Mouse (Mus musculus) neural tube, embryonic 11.5 days (tissue): Measurements from ENCODE around the gene Jmjd1c. TPM values are rescaled to one million over a fixed set of nuclear protein-coding genes. Genes with fewer than 3 reads are reported as not detected.
"Not testable (repeated sequence)": the region's sequence is repeated elsewhere in the genome, so short reads cannot be mapped to it uniquely, and the experiment has no call there.

Source experiments
- ATAC-seq: fragments of 200-750 bp; cut with Nextera tagmentation; 2 replicates; pipeline ENCODE4 v1.8.0; 2017; ENCODE audit warnings: moderate number of reproducible peaks, mild to moderate bottlenecking, moderate TSS enrichment, moderate library complexity; ENCODE audit not compliant: insufficient read depth, low FRiP score, low TSS enrichment
- DNase-seq: peaks from one replicate; pipeline ENCODE4 v3.0.0-alpha.2; 2015; ENCODE audit warnings: low spot score
- H3K27ac ChIP-seq: fragments of 300-500 bp; sonication (generic); 2 replicates; pipeline ENCODE4 v1.5.1; 2014; ENCODE audit warnings: low read depth, mild to moderate bottlenecking, low read length
- H3K27me3 ChIP-seq: fragments of 300-500 bp; sonication (generic); 2 replicates; pipeline ENCODE4 v1.6.1; 2014; ENCODE audit warnings: mild to moderate bottlenecking, low read length, mixed read lengths; ENCODE audit not compliant: control insufficient read depth, insufficient read depth
- H3K36me3 ChIP-seq: fragments of 300-500 bp; sonication (generic); 2 replicates; pipeline ENCODE4 v1.6.1; 2014; ENCODE audit warnings: mild to moderate bottlenecking, low read length, moderate library complexity, mixed read lengths; ENCODE audit not compliant: control insufficient read depth, insufficient read depth
- H3K4me1 ChIP-seq: fragments of 300-500 bp; sonication (generic); 2 replicates; pipeline ENCODE4 v1.6.1; 2014; ENCODE audit warnings: low read length, mixed read lengths; ENCODE audit not compliant: control insufficient read depth, insufficient read depth
- H3K4me2 ChIP-seq: fragments of 300-500 bp; sonication (generic); 2 replicates; pipeline ENCODE4 v1.6.1; 2014; ENCODE audit warnings: low read depth, mild to moderate bottlenecking, moderate library complexity
- H3K4me3 ChIP-seq: fragments of 300-500 bp; sonication (generic); 2 replicates; pipeline ENCODE4 v1.5.1; 2014; ENCODE audit warnings: low read depth, low read length
- H3K9ac ChIP-seq: fragments of 300-500 bp; sonication (generic); 2 replicates; pipeline ENCODE4 v1.6.1; 2014; ENCODE audit warnings: mild to moderate bottlenecking, low read length
- H3K9me3 ChIP-seq: fragments of 300-500 bp; sonication (generic); 2 replicates; pipeline ENCODE4 v1.6.1; 2016; ENCODE audit warnings: low read length; ENCODE audit not compliant: control insufficient read depth
- WGBS: fragments of 180-500 bp; shearing (Covaris S2); extraction: QIAGEN DNeasy Blood & Tissue Kit; methylation state at CpG from one replicate; pipeline ENCODE4 v1.1.7; 2014; 5-methylcytosine and 5-hydroxymethylcytosine counted together
- polyA plus RNA-seq: library from polyadenylated mRNA; unstranded; fragments of >200 nt; fragmentation: Nextera tagmentation; extraction: Ambion mirVana; gene quantifications from 2 replicates; pipeline ENCODE4 v1.2.1, GENCODE M21; 2014

The Jmjd1c gene
- polyA plus RNA-seq, 1 experiment from 2014 or later = 47.6 TPM

DNA sequence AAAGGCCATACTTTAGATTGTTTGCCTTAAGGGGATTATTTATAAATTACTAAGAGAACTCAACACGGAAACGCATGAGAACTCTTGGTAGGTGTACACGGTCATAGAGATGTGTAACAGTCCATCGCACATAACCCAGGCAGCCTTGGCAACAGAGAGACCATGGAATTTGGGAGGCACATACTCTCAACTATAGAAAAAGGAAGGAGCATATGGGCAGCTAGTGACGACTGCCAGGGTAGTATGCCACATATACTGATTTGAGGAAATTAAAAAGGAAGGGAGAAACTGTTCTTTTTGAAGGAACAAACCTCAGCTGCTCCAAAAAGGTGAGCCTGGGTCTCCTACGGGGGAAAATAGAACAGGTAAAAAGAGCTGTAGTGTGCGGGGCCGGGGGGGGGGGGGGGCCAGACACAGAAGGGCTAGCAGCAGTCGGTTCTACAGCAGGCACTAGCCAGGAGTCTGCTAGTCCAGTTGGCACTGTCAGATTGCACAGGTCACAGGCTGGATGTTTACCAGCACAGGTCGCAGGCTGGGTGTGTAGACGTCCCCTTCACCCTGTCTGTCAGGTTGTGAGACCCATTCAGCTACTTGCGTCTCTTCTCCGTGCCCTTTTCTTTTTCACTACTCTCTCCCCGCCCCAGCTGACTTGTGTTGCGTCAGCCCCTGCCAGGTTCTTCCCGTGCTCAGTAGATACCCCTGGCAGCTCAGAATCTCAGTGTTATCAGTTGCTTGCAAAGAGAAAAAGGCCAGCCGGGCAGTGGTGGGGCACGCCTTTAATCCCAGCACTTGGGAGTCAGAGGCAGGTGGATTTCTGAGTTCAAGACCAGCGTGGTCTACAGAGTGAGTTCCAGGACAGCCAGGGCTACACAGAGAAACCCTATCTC lies 9.6 kb downstream of the Jmjd1c start:
- no peak overlapping the region for H3K4me2 ChIP-seq
- ATAC-seq = no peak
- H3K36me3 ChIP-seq = no peaks in the 10 kb centered on the region
- H3K9ac ChIP-seq = no peak overlapping the region
- peaks cover 51% of the 10 kb centered on the region for H3K4me1 ChIP-seq
- H3K4me3 ChIP-seq = no peak overlapping the region
- no peaks in the 10 kb centered on the region for H3K9me3 ChIP-seq
- no peak overlapping the region for H3K27ac ChIP-seq
- DNase-seq = no peak
- H3K27me3 ChIP-seq = no peaks in the 10 kb centered on the region
- WGBS = 80% methylated on average over 19 of the region's 19 CpGs

DNA sequence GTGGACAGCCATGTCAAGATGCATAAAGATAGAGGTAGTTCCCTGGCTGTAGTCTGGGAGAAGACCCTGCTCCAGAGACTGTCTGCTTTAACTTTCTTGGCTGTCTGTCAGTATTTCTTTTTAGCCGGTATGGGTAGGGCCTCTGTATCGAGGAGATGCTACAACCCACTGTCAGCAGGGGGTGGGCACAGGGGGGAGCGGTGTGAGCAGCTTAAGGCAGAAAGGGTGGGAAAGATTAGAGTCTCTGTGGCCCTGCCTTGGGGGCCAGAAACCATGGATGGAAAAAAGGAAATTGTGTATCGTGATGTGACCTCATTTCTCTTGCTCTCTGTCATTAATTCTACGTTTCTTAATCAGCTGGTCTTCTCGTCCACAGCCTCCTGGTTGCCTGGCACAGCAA lies 10.5 kb downstream of the Jmjd1c start:
- no peak overlapping the region for H3K4me3 ChIP-seq
- DNase-seq (no peak), ATAC-seq (no peak)
- no peak overlapping the region for H3K27ac ChIP-seq
- H3K4me2 ChIP-seq = no peak overlapping the region
- no peaks in the 10 kb centered on the region for H3K27me3 ChIP-seq
- no peak overlapping the region for H3K9ac ChIP-seq
- 71% methylated on average over 6 of the region's 6 CpGs for whole genome bisulfite sequencing
- H3K36me3 ChIP-seq = no peaks in the 10 kb centered on the region
- H3K4me1 ChIP-seq = peaks cover 50% of the 10 kb centered on the region
- H3K9me3 ChIP-seq = no peaks in the 10 kb centered on the region

DNA sequence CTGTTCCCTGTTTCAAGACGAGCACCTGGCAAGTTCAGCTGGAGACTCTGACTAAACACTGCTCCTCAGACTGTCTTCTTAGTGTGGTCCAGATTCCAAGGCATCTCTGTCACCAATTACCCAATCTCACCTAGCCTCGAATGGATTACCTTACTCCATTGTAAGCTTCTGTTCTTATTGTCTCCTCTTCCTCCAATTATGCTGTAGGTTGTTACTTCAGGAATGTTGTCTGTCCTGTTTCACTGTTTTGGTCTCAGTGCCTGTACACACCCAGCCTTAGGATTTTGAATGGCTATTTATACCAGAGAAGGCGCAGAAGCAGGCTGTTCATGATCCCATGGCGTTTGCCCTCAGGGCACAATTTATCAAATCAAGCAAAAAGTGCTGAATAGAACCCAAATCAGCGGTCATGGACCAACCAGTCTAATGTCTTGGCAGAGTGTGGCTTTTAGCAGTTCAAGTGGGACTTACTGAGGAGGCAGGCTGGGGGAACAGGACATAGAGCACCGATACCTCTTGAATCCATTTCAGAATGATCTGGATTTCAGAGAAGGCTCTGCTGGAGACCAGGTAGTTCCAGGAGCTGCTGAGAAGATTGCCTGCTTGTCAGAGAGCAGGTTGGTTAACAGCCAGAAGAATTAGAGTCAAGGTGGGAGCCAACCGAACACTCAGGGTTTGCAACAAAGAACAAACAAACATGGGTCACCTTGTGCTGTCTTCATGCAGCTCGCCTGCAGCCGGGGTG lies 11.3 kb downstream of the Jmjd1c start:
- H3K4me3 ChIP-seq = no peak overlapping the region
- ATAC-seq = no peak
- no peaks in the 10 kb centered on the region for H3K36me3 ChIP-seq
- no peaks in the 10 kb centered on the region for H3K27me3 ChIP-seq
- no peak overlapping the region for H3K9ac ChIP-seq
- WGBS = 72% methylated on average over 9 of the region's 9 CpGs
- H3K4me2 ChIP-seq = no peak overlapping the region
- H3K4me1 ChIP-seq = peaks cover 54% of the 10 kb centered on the region
- no peaks in the 10 kb centered on the region for H3K9me3 ChIP-seq
- no peak for DNase-seq
- no peak overlapping the region for H3K27ac ChIP-seq

DNA sequence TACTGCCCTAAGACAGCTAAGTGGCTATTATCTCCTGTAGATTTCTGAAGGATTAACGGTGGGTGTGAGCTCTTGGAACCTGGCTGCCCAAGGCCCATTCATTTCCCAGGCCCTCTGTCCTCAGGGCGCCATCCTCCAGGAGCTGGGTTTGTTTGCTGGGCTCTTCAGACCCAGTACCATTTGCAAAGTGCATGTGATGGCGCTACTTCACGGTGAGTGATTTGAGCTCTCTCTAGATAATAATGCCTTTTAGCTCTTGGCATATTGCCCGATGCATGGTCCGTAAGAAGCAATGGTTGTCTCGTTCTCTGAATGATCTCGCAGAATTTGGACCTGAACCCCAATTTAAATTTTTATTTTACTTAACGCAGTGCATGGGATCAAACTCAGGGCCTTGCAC lies 12.2 kb downstream of the Jmjd1c start:
- Histone ChIP-seq H3K9me3 (no peaks in the 10 kb centered on the region), H3K9ac (no peak overlapping the region), H3K4me3 (no peak overlapping the region), H3K36me3 (no peaks in the 10 kb centered on the region), H3K27ac (no peak overlapping the region), H3K4me2 (no peak overlapping the region), H3K27me3 (no peaks in the 10 kb centered on the region), H3K4me1 (peaks cover 50% of the 10 kb centered on the region)
- ATAC-seq = no peak
- 82% methylated on average over 9 of the region's 9 CpGs for WGBS
- DNase-seq = no peak

DNA sequence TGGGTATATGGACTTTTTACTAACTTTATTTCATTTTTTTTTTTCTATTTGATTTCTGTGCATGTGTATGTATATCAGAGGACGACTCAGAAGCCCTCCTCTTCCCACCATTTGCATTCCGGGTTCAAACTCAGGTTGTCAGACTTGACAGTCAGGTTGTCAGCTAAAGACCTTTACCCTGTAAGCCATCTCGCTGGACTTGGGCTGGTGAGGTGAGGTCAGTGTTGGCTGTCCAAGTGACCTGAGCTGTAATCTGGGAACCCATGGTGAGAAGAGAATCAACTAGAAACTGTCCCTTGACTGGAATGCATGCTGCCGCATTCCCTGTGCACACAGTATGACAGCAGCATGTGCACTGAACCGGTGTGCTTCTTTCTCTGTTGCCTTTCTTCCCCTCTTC lies 13.7 kb downstream of the Jmjd1c start:
- Histone ChIP-seq H3K9ac (no peak overlapping the region), H3K27me3 (no peaks in the 10 kb centered on the region), H3K4me1 (peaks cover 38% of the 10 kb centered on the region), H3K4me3 (no peak overlapping the region), H3K9me3 (no peaks in the 10 kb centered on the region), H3K4me2 (no peak overlapping the region), H3K27ac (no peak overlapping the region), H3K36me3 (no peaks in the 10 kb centered on the region)
- ATAC-seq = no peak
- no peak for DNase-seq
- 93% methylated on average over 5 of the region's 5 CpGs for WGBS

DNA sequence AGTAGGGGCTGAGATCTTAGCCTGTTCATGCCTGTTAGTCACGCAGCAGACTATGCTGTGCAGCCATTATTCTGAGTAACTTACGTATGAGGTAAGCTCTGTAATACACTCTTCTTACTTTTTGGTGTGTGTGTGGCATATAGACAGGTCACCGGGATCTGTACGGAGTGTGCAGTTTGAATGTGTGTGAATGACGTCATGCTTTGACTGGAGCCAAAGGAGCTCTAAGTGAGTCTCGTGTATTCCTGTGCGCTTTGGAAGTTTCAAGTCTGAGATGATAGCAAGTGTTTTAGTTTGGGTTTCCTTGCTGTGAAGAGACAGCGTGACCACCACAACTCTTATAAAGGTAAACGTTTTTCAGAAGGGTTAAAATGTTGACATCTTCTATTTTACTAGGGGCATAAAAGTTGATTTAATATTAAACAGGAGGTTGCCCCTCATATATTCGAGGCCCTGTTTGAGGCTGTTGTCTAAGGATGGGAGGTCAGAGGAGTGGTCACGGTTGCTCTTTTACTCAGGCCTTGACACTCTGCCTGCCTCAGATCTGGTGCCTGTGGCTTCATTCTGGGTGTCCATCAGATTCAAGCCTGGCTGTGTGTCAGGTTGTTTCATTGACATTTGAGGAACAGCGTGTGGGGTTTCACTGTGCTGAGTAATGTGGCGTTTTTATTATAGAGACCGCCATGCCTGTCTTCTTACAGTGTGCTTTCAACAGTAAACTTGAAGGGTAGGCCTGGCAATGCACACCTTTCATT lies 15.3 kb downstream of the Jmjd1c start:
- ATAC-seq (no peak; the same call in 1 of the 2 replicates), DNase-seq (no peak)
- Histone ChIP-seq H3K9me3 (no peaks in the 10 kb centered on the region), H3K4me3 (no peak overlapping the region), H3K36me3 (no peaks in the 10 kb centered on the region), H3K27ac (no peak overlapping the region), H3K27me3 (no peaks in the 10 kb centered on the region), H3K4me1 (peaks cover 28% of the 10 kb centered on the region), H3K4me2 (no peak overlapping the region), H3K9ac (no peak overlapping the region)
- 73% methylated on average over 14 of the region's 14 CpGs for WGBS

DNA sequence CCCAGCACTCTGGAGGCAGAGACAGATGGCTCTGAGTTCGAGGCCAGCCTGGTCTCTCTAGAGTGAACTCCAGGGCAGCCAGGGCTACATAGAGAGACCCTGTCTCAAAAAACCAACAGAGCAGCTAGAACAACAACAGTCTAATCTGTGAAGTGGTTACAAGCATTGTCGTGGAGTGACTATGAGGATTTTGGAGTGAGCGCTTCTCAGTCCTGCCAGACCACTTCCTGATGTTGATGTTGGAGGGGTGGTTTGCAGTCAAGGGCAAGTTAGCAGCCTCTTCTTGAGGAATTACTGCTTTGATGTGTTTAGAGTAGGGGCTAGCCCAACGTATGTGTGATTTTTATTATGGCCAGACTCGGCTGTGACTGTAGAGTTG lies 15.9 kb downstream of the Jmjd1c start:
- WGBS = 81% methylated on average over 5 of the region's 5 CpGs
- Histone ChIP-seq H3K27ac (no peak overlapping the region), H3K9ac (no peak overlapping the region), H3K27me3 (no peaks in the 10 kb centered on the region), H3K4me2 (no peak overlapping the region), H3K9me3 (no peaks in the 10 kb centered on the region), H3K36me3 (no peaks in the 10 kb centered on the region), H3K4me3 (no peak overlapping the region), H3K4me1 (peaks cover 22% of the 10 kb centered on the region)
- DNase-seq (peak; percentile 3), ATAC-seq (no peak)

DNA sequence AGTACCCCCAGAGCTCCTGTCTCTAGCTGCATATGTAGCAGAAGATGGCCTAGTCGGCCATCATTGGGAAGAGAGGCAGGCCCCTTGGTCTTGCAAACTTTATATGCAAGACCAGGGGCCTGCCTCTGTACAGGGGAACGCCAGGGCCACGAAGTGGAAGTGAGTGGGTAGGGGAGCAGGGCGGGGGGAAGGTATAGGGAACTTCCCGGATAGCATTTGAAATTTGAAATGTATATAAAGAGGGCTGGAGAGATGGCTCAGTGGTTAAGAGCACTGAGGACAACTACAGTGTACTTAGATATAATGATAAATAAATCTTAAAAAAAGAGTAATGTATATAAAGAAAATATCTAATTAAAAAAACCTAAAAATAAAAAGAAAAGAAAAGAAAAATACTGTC lies 17.0 kb downstream of the Jmjd1c start:
- not testable (repeated sequence) for H3K9me3 ChIP-seq, H3K36me3 ChIP-seq, H3K27me3 ChIP-seq, H3K9ac ChIP-seq, H3K4me3 ChIP-seq, H3K27ac ChIP-seq, H3K4me2 ChIP-seq, ATAC-seq
- WGBS = 82% methylated on average over 5 of the region's 5 CpGs
- peaks cover 11% of the 10 kb centered on the region; the same call in 1 of the 2 replicates for H3K4me1 ChIP-seq
- DNase-seq = peak; percentile 3
